Mouse (Mus musculus) forebrain, embryonic 11.5 days (tissue): ENCODE data around the gene Aamdc. TPM values are rescaled to one million over a fixed set of nuclear protein-coding genes. Genes with fewer than 3 reads are reported as not detected.

Experiments used
- ATAC-seq: fragments of 200-750 bp; cut with Nextera tagmentation; replicated peaks from 2 replicates; pipeline ENCODE4 v1.8.0; 2017; ENCODE audit warnings: moderate TSS enrichment; ENCODE audit not compliant: low FRiP score
- DNase-seq: peaks from one replicate; pipeline ENCODE4 v3.0.0-alpha.2; 2017; ENCODE audit warnings: low spot score
- H3K27ac ChIP-seq: fragments of 300-500 bp; sonication (generic); 2 replicates; pipeline ENCODE4 v1.5.1; 2014; ENCODE audit warnings: low read depth, low read length
- H3K27me3 ChIP-seq: fragments of 300-500 bp; sonication (generic); 2 replicates; pipeline ENCODE4 v1.6.1; 2014; ENCODE audit warnings: mild to moderate bottlenecking, low read length, mixed read lengths; ENCODE audit not compliant: control insufficient read depth, insufficient read depth
- H3K36me3 ChIP-seq: fragments of 300-500 bp; sonication (generic); 2 replicates; pipeline ENCODE4 v1.6.1; 2014; ENCODE audit warnings: mild to moderate bottlenecking, low read length, moderate library complexity, mixed read lengths; ENCODE audit not compliant: control insufficient read depth, insufficient read depth
- H3K4me1 ChIP-seq: fragments of 300-500 bp; sonication (generic); replicated peaks from 2 replicates; pipeline ENCODE4 v1.6.1; 2014; ENCODE audit warnings: low read length, mixed read lengths; ENCODE audit not compliant: control insufficient read depth, insufficient read depth
- H3K4me2 ChIP-seq: fragments of 300-500 bp; sonication (generic); 2 replicates; pipeline ENCODE4 v1.6.1; 2014; ENCODE audit warnings: low read depth, mild to moderate bottlenecking, low read length, moderate library complexity, mixed read lengths; ENCODE audit not compliant: severe bottlenecking
- H3K4me3 ChIP-seq: fragments of 300-500 bp; sonication (generic); 2 replicates; pipeline ENCODE4 v1.5.1; 2014; ENCODE audit warnings: low read depth, low read length
- H3K9ac ChIP-seq: fragments of 300-500 bp; sonication (generic); 2 replicates; pipeline ENCODE4 v1.6.1; 2014; ENCODE audit warnings: low read length
- H3K9me3 ChIP-seq: fragments of 300-500 bp; sonication (generic); 2 replicates; pipeline ENCODE4 v1.6.1; 2016; ENCODE audit warnings: low read length, mixed read lengths; ENCODE audit not compliant: control insufficient read depth
- WGBS: fragments of 180-500 bp; shearing (Covaris S2); extraction: QIAGEN DNeasy Blood & Tissue Kit; methylation state at CpG from one replicate; pipeline ENCODE4 v1.1.7; 2014; 5-methylcytosine and 5-hydroxymethylcytosine counted together
- polyA plus RNA-seq: library from polyadenylated mRNA; unstranded; fragments of >200 nt; fragmentation: Nextera tagmentation; extraction: Ambion mirVana; gene quantifications from 2 replicates; pipeline ENCODE4 v1.2.1, GENCODE M21; 2014

The Aamdc gene
- polyA plus RNA-seq, 1 experiment from 2014 or later = 30.5 TPM

- Histone ChIP-seq H3K36me3 (no peaks in the 10 kb centered on the region), H3K9me3 (no peaks in the 10 kb centered on the region), H3K9ac (no peak overlapping the region), H3K4me2 (no peak overlapping the region), H3K4me3 (no peak overlapping the region), H3K27me3 (no peaks in the 10 kb centered on the region), H3K27ac (no peak overlapping the region), H3K4me1 (no peaks in the 10 kb centered on the region)
- WGBS = 93% methylated on average over 9 of the region's 9 CpGs
- DNase-seq (no peak), ATAC-seq (no peak)
Observed at GRCm38 (mm10) chr7:97550673-97551072, 28.6 kb downstream of the Aamdc start.

GRCm38 (mm10) chr7:97549301-97549700 is 30.0 kb downstream of the Aamdc start:
- Histone ChIP-seq H3K4me1 (no peaks in the 10 kb centered on the region), H3K9ac (no peak overlapping the region), H3K4me3 (no peak overlapping the region), H3K27me3 (no peaks in the 10 kb centered on the region), H3K4me2 (no peak overlapping the region), H3K9me3 (no peaks in the 10 kb centered on the region), H3K36me3 (no peaks in the 10 kb centered on the region), H3K27ac (no peak overlapping the region)
- ATAC-seq (no peak), DNase-seq (no peak)
- 94% methylated on average over 10 of the region's 10 CpGs for WGBS

GRCm38 (mm10) chr7:97546462-97546861 is 32.8 kb downstream of the Aamdc start:
- Histone ChIP-seq H3K9me3 (no peaks in the 10 kb centered on the region), H3K27ac (no peak overlapping the region), H3K9ac (no peak overlapping the region), H3K4me2 (no peak overlapping the region), H3K27me3 (no peaks in the 10 kb centered on the region), H3K36me3 (no peaks in the 10 kb centered on the region; the same call in 1 of the 2 replicates), H3K4me1 (no peaks in the 10 kb centered on the region), H3K4me3 (no peak overlapping the region)
- no peak for DNase-seq
- ATAC-seq = no peak
- 82% methylated on average over 2 of the region's 2 CpGs for WGBS

GRCm38 (mm10) chr7:97536571-97536970 is 42.7 kb downstream of the Aamdc start:
- H3K36me3 ChIP-seq = no peaks in the 10 kb centered on the region; the same call in 1 of the 2 replicates
- WGBS = 90% methylated on average over 5 of the region's 5 CpGs
- no peak overlapping the region for H3K9ac ChIP-seq
- no peaks in the 10 kb centered on the region for H3K27me3 ChIP-seq
- H3K4me1 ChIP-seq = no peaks in the 10 kb centered on the region
- H3K27ac ChIP-seq = no peak overlapping the region
- no peaks in the 10 kb centered on the region for H3K9me3 ChIP-seq
- no peak for DNase-seq
- ATAC-seq = no peak
- no peak overlapping the region for H3K4me3 ChIP-seq
- no peak overlapping the region for H3K4me2 ChIP-seq

GRCm38 (mm10) chr7:97535531-97535930 is 43.8 kb downstream of the Aamdc start:
- DNase-seq (no peak), ATAC-seq (no peak)
- Histone ChIP-seq H3K36me3 (peaks cover 4% of the 10 kb centered on the region; the same call in 1 of the 2 replicates), H3K9ac (no peak overlapping the region), H3K27me3 (no peaks in the 10 kb centered on the region), H3K4me2 (no peak overlapping the region), H3K4me1 (no peaks in the 10 kb centered on the region), H3K9me3 (no peaks in the 10 kb centered on the region; the same call in 1 of the 2 replicates), H3K4me3 (no peak overlapping the region), H3K27ac (no peak overlapping the region)
- 85% methylated on average over 5 of the region's 5 CpGs for WGBS

- Histone ChIP-seq H3K27ac (no peak overlapping the region), H3K4me3 (no peak overlapping the region), H3K36me3 (no peaks in the 10 kb centered on the region; the same call in 1 of the 2 replicates), H3K27me3 (no peaks in the 10 kb centered on the region), H3K4me1 (no peaks in the 10 kb centered on the region), H3K9me3 (no peaks in the 10 kb centered on the region), H3K4me2 (no peak overlapping the region), H3K9ac (no peak overlapping the region)
- ATAC-seq (no peak), DNase-seq (no peak)
- 85% methylated on average over 2 of the region's 2 CpGs for WGBS
Observed at GRCm38 (mm10) chr7:97519935-97520334, 59.4 kb downstream of the Aamdc start.

- H3K27ac ChIP-seq = no peak overlapping the region
- DNase-seq = no peak
- H3K4me1 ChIP-seq = no peaks in the 10 kb centered on the region
- H3K9ac ChIP-seq = no peak overlapping the region
- WGBS = 79% methylated on average over 1 of the region's 1 CpGs
- peaks cover under 1% of the 10 kb centered on the region for H3K36me3 ChIP-seq
- H3K4me3 ChIP-seq = no peak overlapping the region
- no peak overlapping the region for H3K4me2 ChIP-seq
- no peaks in the 10 kb centered on the region for H3K9me3 ChIP-seq
- H3K27me3 ChIP-seq = no peaks in the 10 kb centered on the region
- ATAC-seq = no peak
Observed at GRCm38 (mm10) chr7:97514786-97515185, 64.5 kb downstream of the Aamdc start.

GRCm38 (mm10) chr7:97500555-97501209 is 78.6 kb downstream of the Aamdc start:
- no peak overlapping the region for H3K9ac ChIP-seq
- no peaks in the 10 kb centered on the region for H3K9me3 ChIP-seq
- no peak for ATAC-seq
- no peak overlapping the region for H3K27ac ChIP-seq
- H3K4me2 ChIP-seq = no peak overlapping the region
- H3K36me3 ChIP-seq = no peaks in the 10 kb centered on the region
- no peak overlapping the region for H3K4me3 ChIP-seq
- H3K27me3 ChIP-seq = no peaks in the 10 kb centered on the region
- no peaks in the 10 kb centered on the region for H3K4me1 ChIP-seq
- no peak for DNase-seq
- 90% methylated on average over 5 of the region's 5 CpGs for WGBS
